Mouse (Mus musculus): ENCODE data around the gene Olfr1340. TPM values are rescaled to one million over a fixed set of nuclear protein-coding genes. Genes with fewer than 3 reads are reported as not detected.

Gene Olfr1340
- not detected in 2 replicates for polyA plus RNA-seq (2015; fragmentation: Nextera tagmentation; extraction: Ambion mirVana)

GRCm38 (mm10) chr4:118719838-118720237 is at the start of gene Olfr1340:
Gene Olfr1340 (plus strand): TSS chr4:118720138.
- ATAC-seq (no peak), DNase-seq (no peak)
- no peaks in the 10 kb centered on the region for H3K36me3 ChIP-seq (replicated peaks; ENCODE audit: insufficient read depth, low read length)
- no peak within 1 kb of the TSS for H3K4me3 ChIP-seq (ENCODE audit: low read depth, low read length)
- no peaks in the 10 kb centered on the region for H3K4me1 ChIP-seq (ENCODE audit: insufficient read depth)
- no peak within 1 kb of the TSS for H3K9ac ChIP-seq (replicated peaks)
- no peaks in the 10 kb centered on the region for H3K9me3 ChIP-seq (ENCODE audit: low read length)
- no peak for TF ChIP-seq CTCF (IDR thresholded peaks at IDR 0.05; ENCODE audit: low read depth)
- H3K27ac ChIP-seq (ENCODE audit: low read depth), result no peak within 1 kb of the TSS
- H3K4me2 ChIP-seq (ENCODE audit: low read depth, low read length), result no peak within 1 kb of the TSS
- H3K27me3 ChIP-seq (ENCODE audit: insufficient read depth, low read length), result no peaks in the 10 kb centered on the region

GRCm38 (mm10) chr4:118687086-118687485 is 32.9 kb upstream of the Olfr1340 start:
- Histone ChIP-seq H3K36me3 (replicated peaks; ENCODE audit: insufficient read depth, low read length) (no peaks in the 10 kb centered on the region), H3K27me3 (ENCODE audit: insufficient read depth, low read length) (no peaks in the 10 kb centered on the region), H3K4me1 (ENCODE audit: insufficient read depth) (no peaks in the 10 kb centered on the region), H3K4me3 (ENCODE audit: low read depth, low read length) (no peak overlapping the region), H3K27ac (ENCODE audit: low read depth) (no peak overlapping the region), H3K4me2 (ENCODE audit: low read depth, low read length) (no peak overlapping the region), H3K9ac (replicated peaks) (no peak overlapping the region), H3K9me3 (ENCODE audit: low read length) (peaks cover 2% of the 10 kb centered on the region; the same call in 1 of the 2 replicates)
- TF ChIP-seq CTCF (IDR thresholded peaks at IDR 0.05; ENCODE audit: low read depth) (no peak), EP300 (IDR thresholded peaks at IDR 0.05; ENCODE audit: low read depth) (no peak)
- DNase-seq (no peak), ATAC-seq (no peak)
- 21% methylated on average over 2 of the region's 2 CpGs for WGBS (ENCODE audit: insufficient replicate concordance)

GRCm38 (mm10) chr4:118692412-118692973 is 27.4 kb upstream of the Olfr1340 start, which contains the start of gene Olfr1342:
Gene Olfr1342 (minus strand): TSS chr4:118692756.
- WGBS (ENCODE audit: insufficient replicate concordance), result 25% methylated on average over 12 of the region's 12 CpGs
- DNase-seq (no peak), ATAC-seq (no peak)

GRCm38 (mm10) chr4:118693812-118694211 is 26.1 kb upstream of the Olfr1340 start:
- no peaks in the 10 kb centered on the region for H3K36me3 ChIP-seq (replicated peaks; ENCODE audit: insufficient read depth, low read length)
- WGBS (ENCODE audit: insufficient replicate concordance), result 47% methylated on average over 2 of the region's 2 CpGs
- no peak overlapping the region for H3K27ac ChIP-seq (ENCODE audit: low read depth)
- H3K27me3 ChIP-seq (ENCODE audit: insufficient read depth, low read length), result no peaks in the 10 kb centered on the region
- ATAC-seq, result no peak
- no peak overlapping the region for H3K9ac ChIP-seq (replicated peaks)
- no peak for DNase-seq
- no peak for TF ChIP-seq EP300 (IDR thresholded peaks at IDR 0.05; ENCODE audit: low read depth)
- no peak for TF ChIP-seq CTCF (IDR thresholded peaks at IDR 0.05; ENCODE audit: low read depth)
- no peaks in the 10 kb centered on the region for H3K9me3 ChIP-seq (ENCODE audit: low read length)
- H3K4me3 ChIP-seq (ENCODE audit: low read depth, low read length), result no peak overlapping the region
- H3K4me1 ChIP-seq (ENCODE audit: insufficient read depth), result no peaks in the 10 kb centered on the region
- no peak overlapping the region for H3K4me2 ChIP-seq (ENCODE audit: low read depth, low read length)

More at GRCm38 (mm10) chr4:118692412-118692973, 27.4 kb upstream of the Olfr1340 start, which contains the start of gene Olfr1342:
- Histone ChIP-seq H3K36me3 (replicated peaks; ENCODE audit: insufficient read depth, low read length) (no peaks in the 10 kb centered on the region), H3K27me3 (ENCODE audit: insufficient read depth, low read length) (no peaks in the 10 kb centered on the region), H3K4me2 (ENCODE audit: low read depth, low read length) (no peak within 1 kb of the TSS), H3K4me3 (ENCODE audit: low read depth, low read length) (no peak within 1 kb of the TSS), H3K9ac (replicated peaks) (no peak within 1 kb of the TSS), H3K4me1 (ENCODE audit: insufficient read depth) (no peaks in the 10 kb centered on the region), H3K9me3 (ENCODE audit: low read length) (peaks cover 2% of the 10 kb centered on the region; the same call in 1 of the 2 replicates), H3K27ac (ENCODE audit: low read depth) (no peak within 1 kb of the TSS)
- no peak for TF ChIP-seq EP300 (IDR thresholded peaks at IDR 0.05; ENCODE audit: low read depth)
- TF ChIP-seq CTCF (IDR thresholded peaks at IDR 0.05; ENCODE audit: low read depth), result no peak

- DNase-seq, result no peak
- H3K4me3 ChIP-seq (ENCODE audit: low read depth, low read length), result no peak within 1 kb of the TSS
- 70% methylated on average over 3 of the region's 3 CpGs for WGBS (ENCODE audit: insufficient replicate concordance)
- H3K9me3 ChIP-seq (ENCODE audit: low read length), result no peaks in the 10 kb centered on the region
- no peaks in the 10 kb centered on the region for H3K27me3 ChIP-seq (ENCODE audit: insufficient read depth, low read length)
- no peak within 1 kb of the TSS for H3K4me2 ChIP-seq (ENCODE audit: low read depth, low read length)
- no peak within 1 kb of the TSS for H3K9ac ChIP-seq (replicated peaks)
- no peak for TF ChIP-seq EP300 (IDR thresholded peaks at IDR 0.05; ENCODE audit: low read depth)
- no peak for TF ChIP-seq CTCF (IDR thresholded peaks at IDR 0.05; ENCODE audit: low read depth)
- no peaks in the 10 kb centered on the region for H3K36me3 ChIP-seq (replicated peaks; ENCODE audit: insufficient read depth, low read length)
- H3K4me1 ChIP-seq (ENCODE audit: insufficient read depth), result no peaks in the 10 kb centered on the region
- H3K27ac ChIP-seq (ENCODE audit: low read depth), result no peak within 1 kb of the TSS
- no peak for ATAC-seq
Observed at GRCm38 (mm10) chr4:118703223-118703622, 16.7 kb upstream of the Olfr1340 start, which contains the start of gene Olfr1341. Gene Olfr1341 (plus strand): TSS chr4:118703523.

GRCm38 (mm10) chr4:118708086-118708485 is 11.9 kb upstream of the Olfr1340 start:
- H3K4me3 ChIP-seq (ENCODE audit: low read depth, low read length), result no peak overlapping the region
- no peak for TF ChIP-seq EP300 (IDR thresholded peaks at IDR 0.05; ENCODE audit: low read depth)
- no peak for TF ChIP-seq CTCF (IDR thresholded peaks at IDR 0.05; ENCODE audit: low read depth)
- WGBS (ENCODE audit: insufficient replicate concordance), result 75% methylated on average over 5 of the region's 5 CpGs
- no peaks in the 10 kb centered on the region for H3K27me3 ChIP-seq (ENCODE audit: insufficient read depth, low read length)
- no peak overlapping the region for H3K9ac ChIP-seq (replicated peaks)
- no peaks in the 10 kb centered on the region for H3K4me1 ChIP-seq (ENCODE audit: insufficient read depth)
- DNase-seq (no peak), ATAC-seq (no peak)
- no peak overlapping the region for H3K27ac ChIP-seq (ENCODE audit: low read depth)
- H3K36me3 ChIP-seq (replicated peaks; ENCODE audit: insufficient read depth, low read length), result no peaks in the 10 kb centered on the region
- H3K4me2 ChIP-seq (ENCODE audit: low read depth, low read length), result no peak overlapping the region
- no peaks in the 10 kb centered on the region for H3K9me3 ChIP-seq (ENCODE audit: low read length)

Data from liver, postnatal 0 days (tissue).